Mouse (Mus musculus) midbrain, postnatal 0 days (tissue): ENCODE measurements around the gene Pde11a. TPM values are rescaled to one million over a fixed set of nuclear protein-coding genes. Genes with fewer than 3 reads are reported as not detected.

ENCODE experiments used
- ATAC-seq: fragments of 200-750 bp; cut with Nextera tagmentation; 2 replicates; pipeline ENCODE4 v1.8.0; 2017; ENCODE audit warnings: moderate number of reproducible peaks, mild to moderate bottlenecking, moderate TSS enrichment, moderate library complexity; ENCODE audit not compliant: low FRiP score
- DNase-seq: peaks from one replicate; pipeline ENCODE4 v3.0.0-alpha.2; 2015; ENCODE audit warnings: low spot score
- H3K27ac ChIP-seq: fragments of 300-500 bp; sonication (generic); 2 replicates; pipeline ENCODE4 v1.5.1; 2014; ENCODE audit warnings: low read depth, mild to moderate bottlenecking, low read length, mixed read lengths
- H3K27me3 ChIP-seq: fragments of 300-500 bp; sonication (generic); 2 replicates; pipeline ENCODE4 v1.6.1; 2014; ENCODE audit warnings: low read length, control low read depth, mixed read lengths; ENCODE audit not compliant: insufficient read depth
- H3K36me3 ChIP-seq: fragments of 300-500 bp; sonication (generic); 2 replicates; pipeline ENCODE4 v1.6.1; 2014; ENCODE audit warnings: low read length, control low read depth, mixed read lengths; ENCODE audit not compliant: insufficient read depth
- H3K4me1 ChIP-seq: fragments of 300-500 bp; sonication (generic); 2 replicates; pipeline ENCODE4 v1.6.1; 2014; ENCODE audit warnings: mild to moderate bottlenecking, control low read depth, antibody characterized with exemption, low read length, mixed read lengths; ENCODE audit not compliant: insufficient read depth
- H3K4me2 ChIP-seq: fragments of 300-500 bp; sonication (generic); 2 replicates; pipeline ENCODE4 v1.6.1; 2014; ENCODE audit warnings: low read depth, mild to moderate bottlenecking, low read length, mixed read lengths; ENCODE audit not compliant: poor library complexity, severe bottlenecking
- H3K4me3 ChIP-seq: fragments of 300-500 bp; sonication (generic); 2 replicates; pipeline ENCODE4 v1.5.1; 2014; ENCODE audit warnings: low read depth, mild to moderate bottlenecking, low read length, moderate library complexity
- H3K9ac ChIP-seq: fragments of 300-500 bp; sonication (generic); replicated peaks from 2 replicates; pipeline ENCODE4 v1.6.1; 2014; ENCODE audit warnings: mild to moderate bottlenecking, low read length, moderate library complexity, mixed read lengths; ENCODE audit not compliant: poor library complexity, severe bottlenecking
- H3K9me3 ChIP-seq: fragments of 300-500 bp; sonication (generic); 2 replicates; pipeline ENCODE4 v1.6.1; 2016; ENCODE audit warnings: low read length, control low read depth
- CTCF ChIP-seq: IDR thresholded peaks from 2 replicates; pipeline ENCODE4 v1.5.1; 2016; ENCODE audit warnings: antibody characterized with exemption, mild to moderate bottlenecking
- WGBS: fragments of 180-500 bp; shearing (Covaris S2); extraction: QIAGEN DNeasy Blood & Tissue Kit; methylation state at CpG from one replicate; pipeline ENCODE4 v1.1.7; 2014; 5-methylcytosine and 5-hydroxymethylcytosine counted together
- polyA plus RNA-seq: library from polyadenylated mRNA; unstranded; fragments of >200 nt; fragmentation: Nextera tagmentation; extraction: Ambion mirVana; gene quantifications from 2 replicates; pipeline ENCODE4 v1.2.1, GENCODE M21; 2015
- total RNA-seq: library from RNA; depleted of rRNA; stranded (reverse); fragments of >200 nt; gene quantifications from 2 replicates; pipeline ENCODE4 v1.2.3, GENCODE M21; 2014

Gene Pde11a
- total and polyA plus RNA-seq, 2 experiments from 2014 or later = 0.94 to 1.1 TPM

DNA sequence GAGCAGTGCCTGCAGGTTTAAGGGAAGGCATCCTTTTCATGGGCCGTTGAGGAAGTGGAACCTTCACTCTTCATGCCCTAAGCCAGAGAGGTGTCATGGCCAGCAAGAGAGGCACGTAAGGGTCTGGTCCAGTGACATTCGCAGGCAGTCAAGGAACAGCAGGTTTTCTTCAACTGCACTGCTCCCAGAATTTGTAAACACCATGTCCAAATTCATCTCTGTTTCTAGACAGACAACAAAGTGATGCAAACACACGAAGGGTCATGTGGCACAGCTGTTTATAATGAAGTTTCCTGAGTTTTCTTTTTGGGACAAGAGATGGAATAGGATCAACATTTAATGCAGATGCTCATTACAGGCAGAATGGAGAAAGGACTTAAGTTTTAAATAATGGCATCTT lies 249.7 kb downstream of the Pde11a start:
- 84% methylated on average over 4 of the region's 4 CpGs for WGBS
- TF ChIP-seq CTCF = no peak

DNA sequence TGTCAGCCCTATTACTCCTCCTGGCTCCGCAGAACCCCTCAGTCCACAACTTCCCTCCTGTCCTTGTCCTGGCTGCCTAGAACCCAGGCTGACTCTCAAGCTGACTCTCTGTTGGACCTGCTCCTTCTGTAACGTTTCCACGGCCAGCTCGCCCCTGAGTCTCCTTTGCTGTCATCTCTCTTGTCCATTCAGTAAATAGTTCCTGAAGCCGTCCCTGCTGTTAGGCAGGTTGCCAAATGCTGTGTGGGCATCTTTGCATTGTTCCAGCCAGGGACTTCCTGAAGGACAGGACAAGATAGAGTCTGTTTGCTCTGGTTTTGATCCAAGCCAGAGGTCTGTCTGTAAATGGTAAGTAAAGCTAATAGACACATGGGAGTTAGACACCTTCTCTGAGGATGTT lies 250.2 kb downstream of the Pde11a start:
- H3K36me3 ChIP-seq = no peaks in the 10 kb centered on the region
- DNase-seq (peak; percentile 15), ATAC-seq (no peak)
- no peak overlapping the region for H3K27ac ChIP-seq
- 68% methylated on average over 5 of the region's 5 CpGs for WGBS
- H3K9ac ChIP-seq = no peak overlapping the region
- no peaks in the 10 kb centered on the region for H3K9me3 ChIP-seq
- no peak overlapping the region for H3K4me2 ChIP-seq
- H3K4me1 ChIP-seq = no peaks in the 10 kb centered on the region
- no peaks in the 10 kb centered on the region for H3K27me3 ChIP-seq
- H3K4me3 ChIP-seq = no peak overlapping the region
- no peak for TF ChIP-seq CTCF

More for the DNA sequence above, 249.7 kb downstream of the Pde11a start:
- DNase-seq (no peak), ATAC-seq (no peak)
- Histone ChIP-seq H3K27ac (no peak overlapping the region), H3K36me3 (no peaks in the 10 kb centered on the region), H3K9me3 (no peaks in the 10 kb centered on the region), H3K9ac (no peak overlapping the region), H3K4me1 (no peaks in the 10 kb centered on the region), H3K4me2 (no peak overlapping the region), H3K27me3 (no peaks in the 10 kb centered on the region), H3K4me3 (no peak overlapping the region)

GRCm38 (mm10) chr2:76087170-76087569 lies 251.4 kb downstream of the Pde11a start:
- ATAC-seq (no peak), DNase-seq (peak; percentile 50)
- Histone ChIP-seq H3K36me3 (no peaks in the 10 kb centered on the region), H3K4me3 (no peak overlapping the region), H3K4me1 (no peaks in the 10 kb centered on the region), H3K9me3 (no peaks in the 10 kb centered on the region), H3K9ac (no peak overlapping the region), H3K27ac (no peak overlapping the region), H3K27me3 (no peaks in the 10 kb centered on the region), H3K4me2 (no peak overlapping the region)
- 37% methylated on average over 3 of the region's 3 CpGs for WGBS
- TF ChIP-seq CTCF = no peak

DNA sequence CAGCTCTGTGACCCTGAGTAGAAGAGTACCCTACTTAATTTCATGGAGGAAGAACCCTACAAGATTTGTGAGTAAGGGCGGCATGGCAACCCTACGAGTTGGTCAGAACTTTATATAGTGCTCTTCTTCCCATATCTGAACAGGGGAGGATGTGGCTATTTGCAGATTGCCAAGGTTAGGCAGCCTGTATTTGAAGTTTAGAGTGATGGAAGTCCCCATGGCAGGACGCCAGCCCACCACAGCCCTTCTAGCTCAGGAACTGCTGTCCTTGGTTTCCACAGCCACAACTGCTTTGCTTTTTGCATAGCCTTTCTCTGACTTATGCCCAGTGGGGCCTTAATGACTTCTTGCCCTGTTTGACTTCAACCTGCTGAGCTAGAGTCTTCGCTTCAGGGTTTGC lies 253.6 kb downstream of the Pde11a start:
- no peak for TF ChIP-seq CTCF
- H3K4me3 ChIP-seq = no peak overlapping the region
- H3K9me3 ChIP-seq = no peaks in the 10 kb centered on the region
- no peaks in the 10 kb centered on the region for H3K36me3 ChIP-seq
- no peaks in the 10 kb centered on the region for H3K4me1 ChIP-seq
- DNase-seq (no peak), ATAC-seq (no peak)
- H3K27ac ChIP-seq = no peak overlapping the region
- 87% methylated on average over 4 of the region's 4 CpGs for WGBS
- no peak overlapping the region for H3K4me2 ChIP-seq
- H3K27me3 ChIP-seq = no peaks in the 10 kb centered on the region
- H3K9ac ChIP-seq = no peak overlapping the region

DNA sequence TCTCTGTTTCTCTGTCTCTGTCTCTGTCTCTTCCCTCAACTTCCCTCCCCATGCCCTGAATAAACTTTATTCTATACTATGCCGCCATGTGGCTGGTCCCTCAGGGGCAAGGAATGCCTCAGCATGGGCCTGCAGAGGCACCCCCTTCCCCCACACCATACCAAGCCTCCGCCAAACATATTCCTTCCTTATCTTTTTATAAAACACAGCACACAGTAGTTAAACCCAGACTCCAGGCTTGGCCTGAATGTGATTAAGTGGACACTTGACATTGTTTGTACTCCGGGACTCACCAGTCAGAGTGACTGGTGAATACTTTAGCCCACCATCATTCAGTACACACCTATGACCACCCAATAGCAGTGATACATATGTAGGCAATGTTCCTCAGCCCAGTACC lies 254.7 kb downstream of the Pde11a start:
- H3K9ac ChIP-seq = no peak overlapping the region
- no peak overlapping the region for H3K4me2 ChIP-seq
- no peak for DNase-seq
- H3K27ac ChIP-seq = no peak overlapping the region
- no peaks in the 10 kb centered on the region for H3K36me3 ChIP-seq
- ATAC-seq = no peak
- H3K27me3 ChIP-seq = no peaks in the 10 kb centered on the region
- H3K9me3 ChIP-seq = no peaks in the 10 kb centered on the region
- H3K4me3 ChIP-seq = no peak overlapping the region
- 88% methylated on average over 3 of the region's 3 CpGs for WGBS
- no peaks in the 10 kb centered on the region for H3K4me1 ChIP-seq
- no peak for TF ChIP-seq CTCF

DNA sequence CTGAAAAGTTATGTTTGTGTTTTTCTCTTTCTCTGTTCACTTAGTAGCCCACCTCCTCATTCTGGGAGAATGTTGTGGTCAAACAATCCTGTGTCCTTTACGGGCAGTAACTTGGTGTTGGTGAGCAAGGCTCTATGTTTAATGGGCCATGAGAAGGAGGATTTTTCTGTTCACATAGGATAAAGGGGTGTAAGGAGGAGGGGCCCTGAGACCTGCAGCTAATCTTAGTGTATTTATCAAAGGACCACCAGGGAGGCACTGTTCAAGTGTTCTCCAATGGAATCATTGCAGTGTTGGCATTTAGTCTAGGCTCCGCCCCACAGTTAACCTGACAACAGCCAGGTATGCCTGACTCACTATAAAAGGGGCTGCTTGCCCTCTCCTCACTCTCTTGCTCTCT lies 255.2 kb downstream of the Pde11a start:
- ATAC-seq = no peak
- H3K27ac ChIP-seq = no peak overlapping the region
- H3K27me3 ChIP-seq = no peaks in the 10 kb centered on the region
- no peak overlapping the region for H3K4me3 ChIP-seq
- no peaks in the 10 kb centered on the region for H3K4me1 ChIP-seq
- H3K4me2 ChIP-seq = no peak overlapping the region
- 92% methylated on average over 2 of the region's 2 CpGs for WGBS
- TF ChIP-seq CTCF = no peak
- no peak overlapping the region for H3K9ac ChIP-seq
- H3K36me3 ChIP-seq = no peaks in the 10 kb centered on the region
- no peak for DNase-seq
- H3K9me3 ChIP-seq = no peaks in the 10 kb centered on the region

GRCm38 (mm10) chr2:76081991-76082390 lies 256.6 kb downstream of the Pde11a start:
- no peak for TF ChIP-seq CTCF
- H3K36me3 ChIP-seq = no peaks in the 10 kb centered on the region
- DNase-seq (no peak), ATAC-seq (no peak)
- WGBS = 88% methylated on average over 5 of the region's 5 CpGs
- no peak overlapping the region for H3K9ac ChIP-seq
- H3K4me3 ChIP-seq = no peak overlapping the region
- no peaks in the 10 kb centered on the region for H3K27me3 ChIP-seq
- H3K4me2 ChIP-seq = no peak overlapping the region
- no peak overlapping the region for H3K27ac ChIP-seq
- no peaks in the 10 kb centered on the region for H3K9me3 ChIP-seq
- no peaks in the 10 kb centered on the region for H3K4me1 ChIP-seq
